Mouse (Mus musculus): Measurements from ENCODE around the gene Snx8. TPM values are rescaled to one million over a fixed set of nuclear protein-coding genes. Genes with fewer than 3 reads are reported as not detected.

Snx8 gene
- polyA plus RNA-seq, 1 experiment = 1.0 TPM

DNA sequence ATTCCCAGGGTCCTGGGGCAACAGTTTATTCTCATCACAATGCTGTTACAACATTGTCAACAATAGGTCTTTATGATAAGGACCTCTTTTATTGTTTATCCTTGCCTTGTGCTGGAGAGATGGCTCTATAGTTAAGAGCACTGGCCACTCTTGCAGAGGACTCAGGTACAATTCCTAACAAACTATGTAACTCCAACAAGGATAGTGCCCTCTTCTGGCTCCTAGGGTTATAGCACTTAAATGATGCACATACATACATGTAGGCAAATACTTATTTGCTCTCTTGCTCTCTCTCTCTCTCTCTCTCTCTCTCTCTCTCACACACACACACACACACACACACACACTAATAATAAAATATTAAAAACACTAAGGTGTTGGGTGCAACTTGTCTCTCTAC, 19.7 kb upstream of the Snx8 start:
- Histone ChIP-seq H3K36me3 (ENCODE audit: control insufficient read depth) (no peaks in the 10 kb centered on the region), H3K9me3 (ENCODE audit: control insufficient read depth, low read length) (peaks cover 2% of the 10 kb centered on the region; the same call in 1 of the 2 replicates), H3K4me1 (ENCODE audit: control insufficient read depth) (peaks cover 3% of the 10 kb centered on the region; the same call in 1 of the 2 replicates), H3K4me3 (replicated peaks) (no peak overlapping the region), H3K27me3 (ENCODE audit: control insufficient read depth) (peaks cover 4% of the 10 kb centered on the region; the same call in 1 of the 2 replicates)
- TF ChIP-seq TAL1 (IDR thresholded peaks at IDR 0.05; ENCODE audit: low read length) = no peak
- no peak for TF ChIP-seq GATA1 (IDR thresholded peaks at IDR 0.05; ENCODE audit: low read length)

DNA sequence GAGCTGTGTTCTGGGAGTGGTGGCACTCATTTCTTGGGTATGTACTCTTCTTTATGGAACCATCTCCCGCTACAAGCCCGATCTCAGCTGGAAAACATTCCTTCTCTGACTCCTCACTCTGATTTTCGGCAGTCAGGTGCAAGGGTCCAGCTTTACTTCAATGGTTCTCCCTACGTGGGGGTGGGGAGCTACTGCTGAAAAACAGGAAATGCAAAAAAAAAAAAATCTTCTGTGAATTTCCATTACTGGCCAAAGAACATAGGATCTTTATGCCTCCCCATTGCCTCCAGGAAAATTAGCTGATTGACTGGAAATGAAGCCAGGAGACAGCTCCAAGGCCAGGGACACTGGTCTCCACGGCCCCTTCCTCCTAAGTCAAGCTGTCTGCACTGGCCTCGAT, 17.6 kb upstream of the Snx8 start:
- Histone ChIP-seq H3K27me3 (ENCODE audit: control insufficient read depth) (peaks cover 6% of the 10 kb centered on the region; the same call in 1 of the 2 replicates), H3K4me1 (ENCODE audit: control insufficient read depth) (peaks cover 3% of the 10 kb centered on the region; the same call in 1 of the 2 replicates), H3K36me3 (ENCODE audit: control insufficient read depth) (no peaks in the 10 kb centered on the region), H3K9me3 (ENCODE audit: control insufficient read depth, low read length) (peaks cover 2% of the 10 kb centered on the region; the same call in 1 of the 2 replicates), H3K4me3 (replicated peaks) (no peak overlapping the region)
- no peak for TF ChIP-seq TAL1 (IDR thresholded peaks at IDR 0.05; ENCODE audit: low read length)
- TF ChIP-seq GATA1 (IDR thresholded peaks at IDR 0.05; ENCODE audit: low read length) = no peak

DNA sequence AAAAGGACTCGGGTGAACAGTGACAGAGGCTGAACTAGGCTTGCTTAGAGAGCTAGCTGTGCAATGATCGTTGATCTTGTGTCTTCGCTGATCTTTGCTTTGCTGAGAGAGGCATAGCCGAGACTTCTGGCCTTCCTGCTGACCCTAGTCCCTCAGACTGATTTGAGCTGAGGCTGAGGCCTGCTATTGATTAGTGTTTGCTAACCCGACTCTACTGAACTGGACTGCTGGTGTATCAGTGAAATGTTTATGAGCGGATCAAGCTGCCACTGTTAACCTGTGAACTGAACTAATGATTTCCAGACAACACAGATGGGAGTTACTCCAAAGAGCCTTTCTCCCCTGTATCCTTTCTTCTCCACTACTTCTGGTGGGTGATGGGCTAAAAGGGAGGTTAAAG, 16.1 kb upstream of the Snx8 start:
- TF ChIP-seq GATA1 (IDR thresholded peaks at IDR 0.05; ENCODE audit: low read length) = no peak
- TF ChIP-seq TAL1 (IDR thresholded peaks at IDR 0.05; ENCODE audit: low read length) = no peak
- H3K4me1 ChIP-seq (ENCODE audit: control insufficient read depth) = no peaks in the 10 kb centered on the region
- peaks cover 6% of the 10 kb centered on the region; the same call in 1 of the 2 replicates for H3K27me3 ChIP-seq (ENCODE audit: control insufficient read depth)
- no peak overlapping the region for H3K4me3 ChIP-seq (replicated peaks)
- H3K9me3 ChIP-seq (ENCODE audit: control insufficient read depth, low read length) = peaks cover 2% of the 10 kb centered on the region; the same call in 1 of the 2 replicates
- no peaks in the 10 kb centered on the region for H3K36me3 ChIP-seq (ENCODE audit: control insufficient read depth)

DNA sequence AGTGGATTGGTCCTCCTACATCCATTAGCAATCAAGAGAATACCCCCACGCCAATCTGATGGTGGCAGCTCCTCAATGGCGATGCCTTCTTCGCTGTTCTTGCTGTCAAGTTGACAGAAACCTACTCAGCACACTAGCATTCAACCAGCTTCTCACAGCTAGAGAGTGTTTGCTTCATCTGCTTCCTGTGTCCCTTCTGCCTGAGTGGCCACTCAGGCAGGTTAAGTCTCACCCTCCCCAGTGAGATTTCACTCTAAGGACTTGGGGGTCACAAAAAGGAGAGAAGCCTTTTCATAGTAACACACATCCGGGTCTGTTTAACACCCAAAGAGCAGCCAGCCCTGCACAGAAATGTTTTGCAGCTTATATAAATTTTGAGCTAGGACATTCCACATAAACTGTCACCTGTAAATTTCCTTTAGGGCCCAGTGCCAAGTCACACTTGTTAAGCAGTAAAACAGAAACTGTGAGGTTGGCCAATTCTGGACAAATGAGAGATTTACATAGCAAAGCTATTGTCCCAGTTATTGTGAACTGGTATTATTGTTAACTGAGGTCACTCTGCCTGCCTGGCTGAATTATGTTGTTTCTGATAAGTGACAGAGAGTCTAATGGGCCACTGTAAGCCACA, 13.7 kb upstream of the Snx8 start:
- Histone ChIP-seq H3K36me3 (ENCODE audit: control insufficient read depth) (no peaks in the 10 kb centered on the region), H3K4me1 (ENCODE audit: control insufficient read depth) (no peaks in the 10 kb centered on the region), H3K27me3 (ENCODE audit: control insufficient read depth) (peaks cover 14% of the 10 kb centered on the region), H3K9me3 (ENCODE audit: control insufficient read depth, low read length) (no peaks in the 10 kb centered on the region), H3K4me3 (replicated peaks) (no peak overlapping the region)
- TF ChIP-seq GATA1 (IDR thresholded peaks at IDR 0.05; ENCODE audit: low read length) (no peak), TAL1 (IDR thresholded peaks at IDR 0.05; ENCODE audit: low read length) (no peak)

DNA sequence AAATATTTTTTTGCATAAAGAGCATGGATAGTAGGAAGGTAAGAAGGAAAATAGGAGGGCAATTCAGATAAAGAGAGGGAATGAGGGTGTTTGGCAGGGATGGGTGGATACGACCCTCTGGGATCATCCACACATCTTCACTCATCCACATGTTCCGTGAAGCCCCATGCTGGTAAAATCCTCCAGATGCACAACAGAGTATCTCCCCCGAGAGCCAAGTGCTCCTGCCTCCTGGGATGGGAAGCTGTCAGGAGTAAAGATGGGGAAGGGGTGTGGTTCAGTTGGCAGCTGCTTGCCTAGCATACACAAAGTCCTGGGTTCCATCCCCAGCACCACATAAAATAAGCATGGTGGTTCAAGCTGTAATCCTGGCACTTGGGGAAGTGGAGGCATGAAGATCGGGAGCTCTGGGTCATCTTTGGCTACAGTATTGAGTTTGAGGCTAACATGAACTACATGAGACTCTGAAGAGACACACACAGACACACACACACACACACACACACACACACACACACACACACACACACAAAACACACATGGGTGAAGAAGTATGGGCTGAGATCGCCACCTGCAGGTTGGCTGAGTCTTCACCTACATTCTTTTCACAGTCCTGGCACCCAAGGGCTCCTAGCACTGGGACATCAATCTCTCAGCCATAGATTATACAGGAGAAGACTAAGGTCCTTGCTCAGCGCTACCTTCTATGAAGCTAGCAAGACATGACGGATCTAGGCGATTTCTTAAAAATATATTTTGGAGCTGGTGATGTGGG, 7.3 kb upstream of the Snx8 start:
- no peak for TF ChIP-seq GATA1 (IDR thresholded peaks at IDR 0.05; ENCODE audit: low read length)
- no peak for TF ChIP-seq TAL1 (IDR thresholded peaks at IDR 0.05; ENCODE audit: low read length)
- Histone ChIP-seq H3K4me1 (ENCODE audit: control insufficient read depth) (no peaks in the 10 kb centered on the region), H3K36me3 (ENCODE audit: control insufficient read depth) (no peaks in the 10 kb centered on the region), H3K27me3 (ENCODE audit: control insufficient read depth) (peaks cover 17% of the 10 kb centered on the region), H3K9me3 (ENCODE audit: control insufficient read depth, low read length) (no peaks in the 10 kb centered on the region), H3K4me3 (replicated peaks) (no peak overlapping the region)

DNA sequence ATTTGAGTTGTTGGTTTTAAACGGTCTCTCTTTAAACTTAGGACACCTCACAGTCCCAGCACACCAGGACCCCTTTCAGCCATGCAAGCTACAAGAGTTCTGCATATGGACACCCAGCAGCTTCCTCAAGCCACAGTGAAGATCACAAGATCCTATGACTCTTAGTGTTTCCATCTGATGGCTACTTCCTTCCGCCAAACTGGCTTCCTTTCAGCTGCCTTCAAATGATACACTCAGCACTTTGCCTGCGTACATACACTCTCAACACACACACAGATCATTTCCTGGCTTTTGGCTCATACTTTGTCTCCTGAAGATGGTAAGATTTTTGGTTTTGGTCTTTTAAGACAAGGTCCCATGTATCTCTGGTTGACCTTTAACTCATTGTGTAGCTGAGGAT, 3.6 kb upstream of the Snx8 start:
- no peaks in the 10 kb centered on the region for H3K36me3 ChIP-seq (ENCODE audit: control insufficient read depth)
- H3K27me3 ChIP-seq (ENCODE audit: control insufficient read depth) = peaks cover 19% of the 10 kb centered on the region
- TF ChIP-seq TAL1 (IDR thresholded peaks at IDR 0.05; ENCODE audit: low read length) (no peak), GATA1 (IDR thresholded peaks at IDR 0.05; ENCODE audit: low read length) (no peak)
- no peak overlapping the region for H3K4me3 ChIP-seq (replicated peaks)
- no peaks in the 10 kb centered on the region for H3K9me3 ChIP-seq (ENCODE audit: control insufficient read depth, low read length)
- peaks cover 23% of the 10 kb centered on the region for H3K4me1 ChIP-seq (ENCODE audit: control insufficient read depth)

DNA sequence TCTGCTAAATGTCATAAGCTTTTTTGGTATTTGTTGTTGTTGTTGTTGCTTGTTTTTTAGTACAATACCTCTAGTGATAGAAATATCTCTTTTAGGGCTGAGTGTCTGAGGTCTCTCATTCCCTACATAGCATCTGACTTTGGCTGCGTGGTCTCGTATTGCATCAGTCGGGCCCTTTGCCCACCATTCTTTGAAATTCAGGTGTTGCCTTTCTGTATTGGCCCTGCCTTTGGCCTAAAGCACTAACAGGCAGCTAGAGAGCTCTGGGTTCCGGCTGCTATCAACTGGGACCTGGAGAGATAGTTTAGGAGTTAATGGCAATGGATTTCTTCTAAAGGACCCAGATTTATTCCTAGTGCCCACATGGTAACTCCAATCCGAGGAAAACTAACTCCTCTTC, 2.9 kb upstream of the Snx8 start:
- Histone ChIP-seq H3K9me3 (ENCODE audit: control insufficient read depth, low read length) (no peaks in the 10 kb centered on the region), H3K36me3 (ENCODE audit: control insufficient read depth) (no peaks in the 10 kb centered on the region), H3K4me1 (ENCODE audit: control insufficient read depth) (peaks cover 31% of the 10 kb centered on the region), H3K27me3 (ENCODE audit: control insufficient read depth) (peaks cover 19% of the 10 kb centered on the region), H3K4me3 (replicated peaks) (no peak overlapping the region)
- TF ChIP-seq TAL1 (IDR thresholded peaks at IDR 0.05; ENCODE audit: low read length) = no peak
- TF ChIP-seq GATA1 (IDR thresholded peaks at IDR 0.05; ENCODE audit: low read length) = no peak

DNA sequence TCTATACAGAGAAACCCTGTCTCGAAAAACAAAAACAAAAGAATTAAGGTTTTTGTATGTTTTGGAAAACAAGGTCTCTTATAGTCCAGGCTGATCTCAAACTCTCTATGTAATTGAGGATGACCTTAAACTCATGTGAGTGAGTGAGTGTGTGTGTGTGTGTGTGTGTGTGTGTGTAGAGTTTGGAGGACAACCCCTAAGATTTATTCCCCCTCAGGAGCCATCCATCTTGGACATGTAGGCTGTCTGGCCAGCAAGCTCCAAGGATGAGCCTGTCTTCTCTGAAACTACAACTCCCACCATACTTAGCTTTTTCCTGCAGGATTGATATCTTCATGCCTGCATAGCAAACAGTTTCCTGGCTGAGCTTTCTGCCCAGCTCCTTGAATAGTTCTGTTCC, 2.4 kb upstream of the Snx8 start:
- no peak overlapping the region for H3K4me3 ChIP-seq (replicated peaks)
- no peak for TF ChIP-seq GATA1 (IDR thresholded peaks at IDR 0.05; ENCODE audit: low read length)
- TF ChIP-seq TAL1 (IDR thresholded peaks at IDR 0.05; ENCODE audit: low read length) = no peak
- H3K36me3 ChIP-seq (ENCODE audit: control insufficient read depth) = no peaks in the 10 kb centered on the region
- H3K9me3 ChIP-seq (ENCODE audit: control insufficient read depth, low read length) = no peaks in the 10 kb centered on the region
- H3K4me1 ChIP-seq (ENCODE audit: control insufficient read depth) = peaks cover 34% of the 10 kb centered on the region
- peaks cover 19% of the 10 kb centered on the region for H3K27me3 ChIP-seq (ENCODE audit: control insufficient read depth)

DNA sequence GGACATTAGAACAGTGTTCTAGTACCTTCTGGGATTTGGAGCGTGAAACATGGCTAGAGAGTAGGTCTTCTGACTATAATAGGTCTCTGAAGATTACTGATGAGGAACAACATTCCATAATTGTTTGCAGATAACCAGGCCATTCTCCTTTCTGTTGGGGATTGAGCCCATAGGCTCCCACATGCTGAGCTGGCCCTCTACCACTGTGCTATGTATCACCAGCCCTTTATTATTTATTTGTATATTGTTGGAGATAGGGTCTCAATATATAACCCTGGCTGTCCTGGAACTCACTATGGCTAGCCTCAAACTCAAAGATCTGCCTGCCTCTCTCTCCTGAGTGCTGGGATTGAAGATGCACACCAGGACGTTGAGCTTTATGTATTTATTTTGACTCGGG, 585 bp upstream of the Snx8 start:
- TF ChIP-seq TAL1 (IDR thresholded peaks at IDR 0.05; ENCODE audit: low read length) (no peak), GATA1 (IDR thresholded peaks at IDR 0.05; ENCODE audit: low read length) (no peak)
- H3K36me3 ChIP-seq (ENCODE audit: control insufficient read depth) = no peaks in the 10 kb centered on the region
- H3K4me3 ChIP-seq (replicated peaks) = peak overlapping the region; percentile 77
- peaks cover 34% of the 10 kb centered on the region for H3K4me1 ChIP-seq (ENCODE audit: control insufficient read depth)
- no peaks in the 10 kb centered on the region for H3K9me3 ChIP-seq (ENCODE audit: control insufficient read depth, low read length)
- peaks cover 17% of the 10 kb centered on the region for H3K27me3 ChIP-seq (ENCODE audit: control insufficient read depth)

Data from erythroblast, embryonic 14.5 days (primary cell).